Mouse (Mus musculus) embryonic facial prominence, embryonic 14.5 days (tissue): ENCODE measurements around the gene Adarb2. TPM values are rescaled to one million over a fixed set of nuclear protein-coding genes. Genes with fewer than 3 reads are reported as not detected.

ENCODE experiments used
- ATAC-seq: fragments of 200-750 bp; cut with Nextera tagmentation; 2 replicates; pipeline ENCODE4 v1.8.0; 2017; ENCODE audit warnings: low read depth, moderate number of reproducible peaks, moderate TSS enrichment
- DNase-seq: peaks from one replicate; pipeline ENCODE4 v3.0.0-alpha.2; 2015; ENCODE audit warnings: low spot score
- H3K27ac ChIP-seq: fragments of 300-500 bp; sonication (generic); replicated peaks from 2 replicates; pipeline ENCODE4 v1.5.1; 2014; ENCODE audit warnings: low read depth, mild to moderate bottlenecking, low read length, moderate library complexity
- H3K27me3 ChIP-seq: fragments of 300-500 bp; sonication (generic); replicated peaks from 2 replicates; pipeline ENCODE4 v1.6.1; 2014; ENCODE audit warnings: low read length; ENCODE audit not compliant: control insufficient read depth, insufficient read depth
- H3K36me3 ChIP-seq: fragments of 300-500 bp; sonication (generic); 2 replicates; pipeline ENCODE4 v1.6.1; 2014; ENCODE audit warnings: low read length, mixed read lengths; ENCODE audit not compliant: control insufficient read depth, insufficient read depth
- H3K4me1 ChIP-seq: fragments of 300-500 bp; sonication (generic); 2 replicates; pipeline ENCODE4 v1.6.1; 2014; ENCODE audit warnings: antibody characterized with exemption, low read length; ENCODE audit not compliant: control insufficient read depth, insufficient read depth
- H3K4me2 ChIP-seq: fragments of 300-500 bp; sonication (generic); 2 replicates; pipeline ENCODE4 v1.6.1; 2014; ENCODE audit warnings: low read depth, mild to moderate bottlenecking, low read length, moderate library complexity, mixed read lengths
- H3K4me3 ChIP-seq: fragments of 300-500 bp; sonication (generic); 2 replicates; pipeline ENCODE4 v1.5.1; 2014; ENCODE audit warnings: low read depth, mild to moderate bottlenecking, low read length
- H3K9ac ChIP-seq: fragments of 300-500 bp; sonication (generic); 2 replicates; pipeline ENCODE4 v1.6.1; 2014; ENCODE audit warnings: low read depth, mild to moderate bottlenecking, low read length, moderate library complexity, mixed read lengths
- H3K9me3 ChIP-seq: fragments of 300-500 bp; sonication (generic); 2 replicates; pipeline ENCODE4 v1.6.1; 2016; ENCODE audit warnings: low read length; ENCODE audit not compliant: control insufficient read depth
- WGBS: fragments of 180-500 bp; shearing (Covaris S2); extraction: QIAGEN DNeasy Blood & Tissue Kit; methylation state at CpG from one replicate; pipeline ENCODE4 v1.1.7; 2014; 5-methylcytosine and 5-hydroxymethylcytosine counted together
- polyA plus RNA-seq: library from polyadenylated mRNA; unstranded; fragments of >200 nt; fragmentation: Nextera tagmentation; extraction: Ambion mirVana; gene quantifications from 2 replicates; pipeline ENCODE4 v1.2.1, GENCODE M21; 2014

Gene Adarb2
- polyA plus RNA-seq, 1 experiment from 2014 or later = 1.7 TPM

GRCm38 (mm10) chr13:8538896-8539295 lies 336.2 kb downstream of the Adarb2 start:
- H3K9me3 ChIP-seq = no peaks in the 10 kb centered on the region
- WGBS = 77% methylated on average over 10 of the region's 10 CpGs
- ATAC-seq = peak; percentile 57; the same call in 1 of the 2 replicates
- H3K27me3 ChIP-seq = no peaks in the 10 kb centered on the region
- H3K4me3 ChIP-seq = no peak overlapping the region
- no peak overlapping the region for H3K9ac ChIP-seq
- H3K27ac ChIP-seq = no peak overlapping the region
- H3K4me2 ChIP-seq = no peak overlapping the region
- no peaks in the 10 kb centered on the region for H3K36me3 ChIP-seq
- H3K4me1 ChIP-seq = no peaks in the 10 kb centered on the region
- peak; percentile 22 for DNase-seq

GRCm38 (mm10) chr13:8542684-8543083 lies 340.0 kb downstream of the Adarb2 start:
- Histone ChIP-seq H3K27ac (no peak overlapping the region), H3K9ac (no peak overlapping the region), H3K4me3 (no peak overlapping the region), H3K36me3 (no peaks in the 10 kb centered on the region), H3K9me3 (no peaks in the 10 kb centered on the region), H3K4me1 (no peaks in the 10 kb centered on the region), H3K27me3 (no peaks in the 10 kb centered on the region), H3K4me2 (no peak overlapping the region)
- no peak for ATAC-seq
- no peak for DNase-seq
- 75% methylated on average over 2 of the region's 2 CpGs for WGBS

GRCm38 (mm10) chr13:8552242-8552641 lies 349.6 kb downstream of the Adarb2 start:
- WGBS = 51% methylated on average over 2 of the region's 2 CpGs
- H3K9me3 ChIP-seq = no peaks in the 10 kb centered on the region
- no peaks in the 10 kb centered on the region for H3K27me3 ChIP-seq
- no peak overlapping the region for H3K27ac ChIP-seq
- H3K4me3 ChIP-seq = no peak overlapping the region
- no peaks in the 10 kb centered on the region for H3K4me1 ChIP-seq
- no peaks in the 10 kb centered on the region for H3K36me3 ChIP-seq
- H3K9ac ChIP-seq = no peak overlapping the region
- ATAC-seq (no peak), DNase-seq (peak; percentile 19)
- H3K4me2 ChIP-seq = no peak overlapping the region

GRCm38 (mm10) chr13:8557784-8558183 lies 355.1 kb downstream of the Adarb2 start:
- H3K4me1 ChIP-seq = no peaks in the 10 kb centered on the region
- ATAC-seq (no peak), DNase-seq (no peak)
- H3K27ac ChIP-seq = no peak overlapping the region
- no peaks in the 10 kb centered on the region for H3K27me3 ChIP-seq
- WGBS = 52% methylated on average over 4 of the region's 4 CpGs
- H3K36me3 ChIP-seq = no peaks in the 10 kb centered on the region
- H3K9ac ChIP-seq = no peak overlapping the region
- no peaks in the 10 kb centered on the region for H3K9me3 ChIP-seq
- no peak overlapping the region for H3K4me3 ChIP-seq
- no peak overlapping the region for H3K4me2 ChIP-seq

GRCm38 (mm10) chr13:8560485-8560884 lies 357.8 kb downstream of the Adarb2 start:
- Histone ChIP-seq H3K4me2 (no peak overlapping the region), H3K4me1 (no peaks in the 10 kb centered on the region), H3K9me3 (no peaks in the 10 kb centered on the region), H3K9ac (no peak overlapping the region), H3K36me3 (no peaks in the 10 kb centered on the region), H3K27ac (no peak overlapping the region), H3K27me3 (no peaks in the 10 kb centered on the region), H3K4me3 (no peak overlapping the region)
- DNase-seq (no peak), ATAC-seq (no peak)

- no peak overlapping the region for H3K9ac ChIP-seq
- no peak for ATAC-seq
- DNase-seq = no peak
- H3K9me3 ChIP-seq = no peaks in the 10 kb centered on the region
- H3K27ac ChIP-seq = no peak overlapping the region
- no peaks in the 10 kb centered on the region for H3K36me3 ChIP-seq
- no peak overlapping the region for H3K4me2 ChIP-seq
- H3K4me3 ChIP-seq = no peak overlapping the region
- H3K4me1 ChIP-seq = no peaks in the 10 kb centered on the region
- H3K27me3 ChIP-seq = no peaks in the 10 kb centered on the region
- WGBS = 84% methylated on average over 7 of the region's 7 CpGs
Observed at GRCm38 (mm10) chr13:8563161-8563560, 360.5 kb downstream of the Adarb2 start.

- no peak overlapping the region for H3K9ac ChIP-seq
- no peak overlapping the region for H3K4me3 ChIP-seq
- ATAC-seq (peak; percentile 53; the same call in 1 of the 2 replicates), DNase-seq (peak; percentile 30)
- 54% methylated on average over 15 of the region's 15 CpGs for whole genome bisulfite sequencing
- no peaks in the 10 kb centered on the region for H3K27me3 ChIP-seq
- H3K9me3 ChIP-seq = no peaks in the 10 kb centered on the region
- H3K36me3 ChIP-seq = no peaks in the 10 kb centered on the region
- H3K27ac ChIP-seq = no peak overlapping the region
- H3K4me2 ChIP-seq = no peak overlapping the region
- no peaks in the 10 kb centered on the region for H3K4me1 ChIP-seq
Observed at GRCm38 (mm10) chr13:8567111-8568026, 364.7 kb downstream of the Adarb2 start.

GRCm38 (mm10) chr13:8570269-8570668 lies 367.6 kb downstream of the Adarb2 start:
- 87% methylated on average over 13 of the region's 13 CpGs for WGBS
- no peak overlapping the region for H3K4me2 ChIP-seq
- ATAC-seq (no peak), DNase-seq (no peak)
- H3K4me1 ChIP-seq = no peaks in the 10 kb centered on the region
- H3K4me3 ChIP-seq = no peak overlapping the region
- no peaks in the 10 kb centered on the region for H3K36me3 ChIP-seq
- H3K27me3 ChIP-seq = no peaks in the 10 kb centered on the region
- H3K9me3 ChIP-seq = no peaks in the 10 kb centered on the region
- H3K9ac ChIP-seq = no peak overlapping the region
- no peak overlapping the region for H3K27ac ChIP-seq

GRCm38 (mm10) chr13:8573908-8574307 lies 371.2 kb downstream of the Adarb2 start:
- no peaks in the 10 kb centered on the region for H3K36me3 ChIP-seq
- WGBS = 75% methylated on average over 12 of the region's 12 CpGs
- no peak overlapping the region for H3K4me2 ChIP-seq
- H3K9ac ChIP-seq = no peak overlapping the region
- H3K4me1 ChIP-seq = no peaks in the 10 kb centered on the region
- H3K4me3 ChIP-seq = no peak overlapping the region
- no peaks in the 10 kb centered on the region for H3K27me3 ChIP-seq
- no peaks in the 10 kb centered on the region for H3K9me3 ChIP-seq
- no peak for ATAC-seq
- no peak for DNase-seq
- no peak overlapping the region for H3K27ac ChIP-seq
